Mouse (Mus musculus) ES-Bruce4 (cell line): ENCODE data around the gene Mchr1.

Experiments used
- CTCF ChIP-seq: IDR thresholded peaks from one replicate; pipeline ENCODE4 v1.8.1; 2011; ENCODE audit warnings: low read depth, low read length
- EP300 ChIP-seq: IDR thresholded peaks from 2 replicates; pipeline ENCODE4 v1.6.1; 2011; ENCODE audit warnings: low read depth, low read length; ENCODE audit not compliant: insufficient read depth
- POLR2A ChIP-seq: IDR thresholded peaks from one replicate; pipeline ENCODE4 v1.8.1; 2011; ENCODE audit warnings: low read length; ENCODE audit not compliant: insufficient read depth

DNA sequence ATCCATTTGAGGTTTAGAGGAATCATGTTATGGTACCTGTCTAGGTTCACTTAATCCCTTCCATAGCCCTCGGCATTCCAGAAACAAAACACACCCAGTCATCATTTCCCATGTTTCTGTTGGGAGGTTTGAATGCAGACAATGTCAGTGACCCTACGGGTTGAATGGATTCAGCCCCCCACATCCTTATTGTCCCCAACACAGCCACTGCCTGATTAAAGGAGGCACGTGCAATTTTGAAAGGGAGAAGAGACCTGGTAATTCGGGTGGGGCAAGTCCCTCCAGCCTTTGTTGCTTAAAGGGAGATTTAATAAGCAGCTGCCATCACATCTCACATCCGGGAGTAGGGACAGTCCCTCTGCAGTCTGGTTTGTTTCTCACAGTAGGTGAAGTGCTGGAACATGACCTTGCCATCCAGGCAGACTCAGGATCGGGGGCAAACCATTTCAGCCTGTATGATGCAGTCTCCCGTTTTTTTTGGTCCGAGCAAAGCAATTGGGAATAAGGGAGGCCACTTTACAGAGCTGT lies 18.9 kb downstream of the Mchr1 start:
- TF ChIP-seq POLR2A = no peak
- no peak for TF ChIP-seq CTCF
- no peak for TF ChIP-seq EP300
